Mouse (Mus musculus) heart, embryonic 14.5 days (tissue): ENCODE measurements around the gene Apobec2. TPM values are rescaled to one million over a fixed set of nuclear protein-coding genes. Genes with fewer than 3 reads are reported as not detected.

Experiments used
- ATAC-seq: fragments of 200-750 bp; cut with Nextera tagmentation; 2 replicates; pipeline ENCODE4 v1.8.0; 2017; ENCODE audit warnings: low read depth, moderate TSS enrichment; ENCODE audit not compliant: insufficient number of reproducible peaks, insufficient read depth, low FRiP score
- H3K27ac ChIP-seq, 2 experiments: fragments of 200-500 bp in 1 of 2; fragments of 300-500 bp in 1 of 2; sonication (generic) in 1 of 2; replicated peaks in 1 of 2; 2 replicates each; pipeline ENCODE4 v1.5.1; 2012 to 2014; ENCODE audit warnings: low read depth in 2 of 2, low read length in 2 of 2, control low read depth in 1 of 2, mild to moderate bottlenecking in 1 of 2, mixed read lengths in 1 of 2; ENCODE audit not compliant: control insufficient read depth in 1 of 2, insufficient read depth in 1 of 2
- H3K27me3 ChIP-seq: fragments of 300-500 bp; sonication (generic); 2 replicates; pipeline ENCODE4 v1.6.1; 2014; ENCODE audit warnings: mild to moderate bottlenecking, low read length, control low read depth; ENCODE audit not compliant: control insufficient read depth, insufficient read depth
- H3K36me3 ChIP-seq: fragments of 300-500 bp; sonication (generic); 2 replicates; pipeline ENCODE4 v1.6.1; 2014; ENCODE audit warnings: mild to moderate bottlenecking, control low read depth, low read length, mixed read lengths; ENCODE audit not compliant: control insufficient read depth, insufficient read depth
- H3K4me1 ChIP-seq, 2 experiments: fragments of 200-500 bp in 1 of 2; fragments of 300-500 bp in 1 of 2; sonication (generic) in 1 of 2; 2 replicates each; pipeline ENCODE4 v1.6.1; 2012 to 2014; ENCODE audit warnings: low read length in 2 of 2, control low read depth in 1 of 2, mixed read lengths in 1 of 2; ENCODE audit not compliant: control insufficient read depth in 2 of 2, insufficient read depth in 2 of 2
- H3K4me2 ChIP-seq: fragments of 300-500 bp; sonication (generic); 2 replicates; pipeline ENCODE4 v1.6.1; 2014; ENCODE audit warnings: mild to moderate bottlenecking, low read length
- H3K4me3 ChIP-seq, 2 experiments: fragments of 200-500 bp in 1 of 2; fragments of 300-500 bp in 1 of 2; sonication (generic) in 1 of 2; 2 replicates each; pipeline ENCODE4 v1.5.1; 2012 to 2014; ENCODE audit warnings: low read length in 2 of 2, mild to moderate bottlenecking in 2 of 2, control low read depth in 1 of 2, low read depth in 1 of 2, moderate library complexity in 1 of 2; ENCODE audit not compliant: control insufficient read depth in 1 of 2, insufficient read depth in 1 of 2
- H3K9ac ChIP-seq: fragments of 300-500 bp; sonication (generic); 2 replicates; pipeline ENCODE4 v1.6.1; 2014; ENCODE audit warnings: mild to moderate bottlenecking, low read length
- H3K9me3 ChIP-seq: fragments of 300-500 bp; sonication (generic); 2 replicates; pipeline ENCODE4 v1.6.1; 2016; ENCODE audit warnings: low read length, control low read depth; ENCODE audit not compliant: control insufficient read depth
- WGBS: fragments of 180-500 bp; shearing (Covaris S2); extraction: QIAGEN DNeasy Blood & Tissue Kit; methylation state at CpG from one replicate; pipeline ENCODE4 v1.1.7; 2014; 5-methylcytosine and 5-hydroxymethylcytosine counted together
- polyA plus RNA-seq: library from polyadenylated mRNA; unstranded; fragments of >200 nt; fragmentation: Nextera tagmentation; extraction: Ambion mirVana; gene quantifications from 2 replicates; pipeline ENCODE4 v1.2.1, GENCODE M21; 2014

Apobec2 gene
- polyA plus RNA-seq, 1 experiment from 2014 or later = 243 TPM

GRCm38 (mm10) chr17:48451353-48451675 is 18.6 kb upstream of the Apobec2 start, which contains the start of gene Tspo2:
Gene Tspo2 (minus strand): TSS chr17:48451522.
- Histone ChIP-seq H3K4me1 (peaks cover 0 to 2% of the 10 kb centered on the region in 2 experiments; a peak in 1 of 4 replicates), H3K27ac (no peak within 1 kb of the TSS), H3K4me3 (no peak within 1 kb of the TSS), H3K4me2 (no peak within 1 kb of the TSS), H3K9me3 (no peaks in the 10 kb centered on the region), H3K36me3 (no peaks in the 10 kb centered on the region), H3K27me3 (no peaks in the 10 kb centered on the region), H3K9ac (no peak within 1 kb of the TSS)
- 60% methylated on average over 7 of the region's 7 CpGs for WGBS
- no peak for ATAC-seq

DNA sequence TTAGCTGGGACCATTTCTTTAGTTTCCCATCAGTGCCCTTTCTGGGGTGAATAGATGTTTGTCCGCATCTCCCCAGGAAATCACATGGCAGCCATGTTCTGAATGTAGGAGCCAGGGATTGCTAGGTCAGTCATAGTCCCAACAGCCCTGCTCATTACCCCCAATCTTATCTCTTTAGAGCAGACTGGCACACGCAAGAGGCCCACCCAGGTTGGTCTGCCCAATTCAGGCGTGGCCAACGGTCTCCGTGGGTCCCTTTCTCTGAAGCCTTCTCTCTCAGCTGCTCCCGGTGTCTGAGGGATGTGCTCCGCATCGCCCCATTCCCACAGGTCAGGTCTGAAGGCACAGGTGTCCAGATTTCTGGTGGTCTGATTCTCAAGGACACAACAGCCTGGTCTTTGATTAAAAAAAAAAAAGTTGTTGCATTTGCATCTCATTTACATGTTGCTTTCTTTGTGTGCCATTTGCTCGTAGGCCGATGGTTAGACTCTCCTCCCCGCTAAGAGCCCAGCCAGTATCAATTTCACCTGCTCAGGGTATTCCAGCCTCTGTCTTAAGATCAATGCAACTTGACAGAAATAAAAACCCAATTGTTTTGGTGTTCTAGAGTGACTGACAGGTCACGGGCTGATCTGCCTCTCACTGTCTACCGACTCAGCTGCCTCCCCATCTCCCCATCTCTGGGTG is 18.1 kb upstream of the Apobec2 start:
- H3K9ac ChIP-seq = no peak overlapping the region
- no peak overlapping the region for H3K4me3 ChIP-seq

GRCm38 (mm10) chr17:48447675-48448074 is 14.9 kb upstream of the Apobec2 start:
- no peak overlapping the region for H3K27ac ChIP-seq
- no peak overlapping the region for H3K4me3 ChIP-seq
- no peak for ATAC-seq
- no peaks in the 10 kb centered on the region for H3K36me3 ChIP-seq
- 66% methylated on average over 8 of the region's 8 CpGs for WGBS
- no peaks in the 10 kb centered on the region; a peak in 1 of 4 replicates for H3K4me1 ChIP-seq
- H3K27me3 ChIP-seq = no peaks in the 10 kb centered on the region
- H3K9ac ChIP-seq = no peak overlapping the region
- H3K4me2 ChIP-seq = no peak overlapping the region
- no peaks in the 10 kb centered on the region for H3K9me3 ChIP-seq

More for the DNA sequence above, 18.1 kb upstream of the Apobec2 start:
- Histone ChIP-seq H3K9me3 (no peaks in the 10 kb centered on the region), H3K27ac (no peak overlapping the region), H3K36me3 (no peaks in the 10 kb centered on the region), H3K4me1 (peaks cover 0 to 2% of the 10 kb centered on the region in 2 experiments; a peak in 1 of 4 replicates), H3K27me3 (no peaks in the 10 kb centered on the region), H3K4me2 (no peak overlapping the region)
- ATAC-seq = no peak
- WGBS = 80% methylated on average over 13 of the region's 13 CpGs

DNA sequence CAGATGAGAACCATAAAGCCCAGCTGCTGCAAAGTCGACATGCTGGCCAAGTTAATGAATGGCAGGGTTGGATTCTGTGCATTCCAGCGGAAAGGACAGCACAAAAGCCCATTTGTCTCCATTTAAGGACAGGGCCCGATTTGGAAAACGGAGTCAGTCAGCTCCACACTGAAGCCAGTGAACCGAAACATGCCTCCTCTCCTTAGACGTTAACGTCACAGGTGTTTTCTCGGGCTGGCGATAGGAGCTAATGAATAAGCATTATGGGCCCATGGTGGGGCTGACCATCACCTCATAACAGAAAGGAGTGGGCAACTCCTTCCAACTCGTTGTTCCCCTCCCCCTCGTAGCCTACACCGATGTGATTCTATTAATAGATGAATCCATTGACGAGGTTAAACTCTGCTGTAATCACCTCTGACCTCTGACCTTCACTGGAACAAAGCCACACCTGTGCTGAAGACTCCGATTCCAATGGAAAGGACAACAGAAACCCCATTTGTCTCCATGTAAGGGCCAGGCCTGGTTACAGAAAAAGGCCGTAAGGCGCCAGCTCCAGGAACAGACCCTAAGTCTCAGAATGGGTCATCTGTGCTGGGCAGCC is 10.9 kb upstream of the Apobec2 start:
- Histone ChIP-seq H3K4me2 (no peak overlapping the region), H3K9ac (no peak overlapping the region), H3K36me3 (no peaks in the 10 kb centered on the region), H3K9me3 (peaks cover 2% of the 10 kb centered on the region; the same call in 1 of the 2 replicates), H3K4me3 (no peak overlapping the region), H3K27ac (no peak overlapping the region), H3K27me3 (no peaks in the 10 kb centered on the region), H3K4me1 (no peaks in the 10 kb centered on the region)
- 74% methylated on average over 16 of the region's 16 CpGs for WGBS
- ATAC-seq = no peak

- H3K4me3 ChIP-seq = no peak overlapping the region
- H3K36me3 ChIP-seq = no peaks in the 10 kb centered on the region
- H3K27ac ChIP-seq = no peak overlapping the region
- no peaks in the 10 kb centered on the region for H3K27me3 ChIP-seq
- WGBS = 69% methylated on average over 7 of the region's 7 CpGs
- peaks cover 2% of the 10 kb centered on the region; the same call in 1 of the 2 replicates for H3K9me3 ChIP-seq
- H3K4me2 ChIP-seq = no peak overlapping the region
- H3K9ac ChIP-seq = no peak overlapping the region
- ATAC-seq = no peak
- peaks cover under 1 to 4% of the 10 kb centered on the region in 2 experiments for H3K4me1 ChIP-seq
These were observed 10.2 kb upstream of the Apobec2 start for GRCm38 (mm10) chr17:48442745-48443457.

- peak overlapping the region; percentile 14 for H3K4me2 ChIP-seq
These were observed 4.7 kb upstream of the Apobec2 start for GRCm38 (mm10) chr17:48437421-48437911.

DNA sequence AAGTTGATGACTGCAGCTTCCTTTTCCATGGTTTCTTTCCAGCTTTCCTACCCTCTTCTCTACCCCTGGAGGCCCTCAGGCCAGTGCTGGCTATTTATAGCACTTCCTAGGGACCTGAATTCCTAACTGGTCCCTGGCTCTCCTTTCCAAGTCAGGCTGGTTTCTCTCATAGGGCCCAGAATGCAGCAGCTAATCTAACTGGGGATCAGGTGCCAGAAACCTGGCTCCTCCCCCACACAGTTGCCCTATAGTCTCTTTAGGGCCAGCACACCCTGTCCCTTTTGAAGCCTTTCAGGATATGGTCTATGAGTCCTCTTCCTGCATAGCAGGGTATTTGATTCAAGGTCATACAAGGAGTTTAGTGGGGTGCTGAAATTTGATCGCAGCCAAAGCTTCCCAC is 3.8 kb upstream of the Apobec2 start:
- peak overlapping the region; percentile 2; the same call in 1 of the 2 replicates for H3K9ac ChIP-seq
- peak overlapping the region; percentile 94 to 98 for H3K27ac ChIP-seq
- no peaks in the 10 kb centered on the region for H3K27me3 ChIP-seq
- WGBS = 13% methylated on average over 1 of the region's 1 CpGs
- H3K4me3 ChIP-seq = no peak overlapping the region
- H3K4me1 ChIP-seq = peaks cover 35 to 40% of the 10 kb centered on the region in 2 experiments
- H3K4me2 ChIP-seq = peak overlapping the region; percentile 14
- no peaks in the 10 kb centered on the region for H3K36me3 ChIP-seq
- H3K9me3 ChIP-seq = peaks cover 2% of the 10 kb centered on the region; the same call in 1 of the 2 replicates
- peak; percentile 72 for ATAC-seq

More at GRCm38 (mm10) chr17:48437421-48437911, 4.7 kb upstream of the Apobec2 start:
- H3K36me3 ChIP-seq = no peaks in the 10 kb centered on the region
- H3K27me3 ChIP-seq = no peaks in the 10 kb centered on the region
- ATAC-seq = peak; percentile 24; the same call in 1 of the 2 replicates
- WGBS = 16% methylated on average over 7 of the region's 7 CpGs
- peak overlapping the region; percentile 94 to 98 for H3K27ac ChIP-seq
- no peak overlapping the region for H3K4me3 ChIP-seq
- peaks cover 35 to 40% of the 10 kb centered on the region in 2 experiments for H3K4me1 ChIP-seq
- H3K9ac ChIP-seq = peak overlapping the region; percentile 22; the same call in 1 of the 2 replicates
- peaks cover 2% of the 10 kb centered on the region; the same call in 1 of the 2 replicates for H3K9me3 ChIP-seq
